Mouse (Mus musculus) CD4-positive, CD25-positive, alpha-beta regulatory T cell, adult 4 months (primary cell): ENCODE data around the gene Atp1b1. TPM values are rescaled to one million over a fixed set of nuclear protein-coding genes. Genes with fewer than 3 reads are reported as not detected.
A peak's percentile ranks its signal among the peaks of the same experiment; 100 is the strongest.

Experiments
- ATAC-seq: one replicate; pipeline ENCODE4 v1.8.0; 2017
- polyA plus RNA-seq, 2 experiments: library from polyadenylated mRNA; unstranded; fragments of 100-300 nt; shearing (Covaris generic); gene quantifications; one replicate each; pipeline ENCODE4 v1.2.1; 2017

The Atp1b1 gene
- polyA plus RNA-seq, 2 experiments from 2014 or later = 3.4 to 4.1 TPM

GRCm38 (mm10) chr1:164461726-164462125 lies 3.6 kb upstream of the Atp1b1 start:
- ATAC-seq = no peak

DNA sequence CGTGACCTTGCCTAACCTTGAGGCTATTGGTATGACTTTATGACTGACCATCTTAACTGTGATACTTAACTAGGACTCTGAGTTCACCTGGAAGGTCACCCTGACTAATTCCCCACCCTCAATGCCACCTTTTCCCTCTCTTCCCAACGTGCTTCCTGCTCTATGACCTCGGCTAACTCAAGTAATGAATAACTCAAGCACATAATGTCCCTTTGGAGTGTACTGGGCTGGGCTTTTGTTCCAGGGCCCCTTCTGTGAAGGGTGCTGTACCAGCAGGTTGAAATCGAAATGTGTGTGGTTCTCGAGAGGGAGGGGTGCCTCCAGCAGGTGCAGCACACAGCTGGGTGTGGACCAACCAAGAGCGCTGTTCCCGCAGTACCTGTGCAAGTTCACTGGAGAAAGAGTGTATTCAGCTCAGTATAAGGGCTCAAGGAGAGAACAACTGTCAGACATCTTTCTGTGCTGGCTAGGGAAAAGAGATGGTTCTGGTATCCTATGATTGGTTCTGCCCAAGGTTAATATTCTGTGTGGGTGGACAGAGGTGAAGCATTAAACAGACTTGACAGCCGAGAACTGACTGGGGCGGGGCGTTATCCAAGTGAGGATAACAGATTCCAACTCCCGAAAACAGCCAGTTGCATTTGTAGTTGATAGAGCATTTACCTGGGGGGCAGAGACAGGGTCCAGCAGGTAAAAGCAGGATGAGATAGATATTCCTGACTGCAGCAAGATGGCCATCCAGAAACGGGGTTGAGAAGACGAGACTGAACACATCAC lies 3.0 kb upstream of the Atp1b1 start:
- ATAC-seq = no peak

GRCm38 (mm10) chr1:164459127-164459905 lies 1.2 kb upstream of the Atp1b1 start:
- no peak for ATAC-seq

DNA sequence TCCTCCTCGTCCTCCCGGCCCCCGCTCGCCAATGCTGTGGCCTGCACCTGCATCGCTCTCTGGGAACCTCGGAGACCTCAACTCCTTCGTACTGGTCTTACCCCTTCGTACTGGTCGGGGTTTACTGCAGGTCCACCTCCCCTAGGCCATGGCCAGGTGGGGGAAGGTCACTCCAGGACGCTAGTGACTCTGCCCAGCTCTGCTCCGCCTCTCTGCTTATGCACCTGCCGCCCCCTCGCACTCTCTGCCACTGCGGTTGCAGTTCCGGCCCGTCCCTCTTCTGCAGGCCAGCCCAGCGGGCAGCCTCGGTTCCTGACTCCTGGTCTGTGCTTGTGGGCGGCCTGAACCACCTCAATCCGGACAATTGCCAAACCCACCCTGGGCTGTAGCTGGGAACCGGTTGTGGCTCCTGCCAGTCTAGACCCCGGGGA lies 481 bp upstream of the Atp1b1 start:
- ATAC-seq = peak; percentile 23

GRCm38 (mm10) chr1:164457531-164458244 lies 467 bp downstream of the Atp1b1 start:
- ATAC-seq = peak; percentile 40

- ATAC-seq = no peak
Observed at GRCm38 (mm10) chr1:164456731-164457130, 1.4 kb downstream of the Atp1b1 start.

- ATAC-seq = no peak
Observed at GRCm38 (mm10) chr1:164456065-164456464, 2.1 kb downstream of the Atp1b1 start.

GRCm38 (mm10) chr1:164455614-164456013 lies 2.5 kb downstream of the Atp1b1 start:
- ATAC-seq = no peak

DNA sequence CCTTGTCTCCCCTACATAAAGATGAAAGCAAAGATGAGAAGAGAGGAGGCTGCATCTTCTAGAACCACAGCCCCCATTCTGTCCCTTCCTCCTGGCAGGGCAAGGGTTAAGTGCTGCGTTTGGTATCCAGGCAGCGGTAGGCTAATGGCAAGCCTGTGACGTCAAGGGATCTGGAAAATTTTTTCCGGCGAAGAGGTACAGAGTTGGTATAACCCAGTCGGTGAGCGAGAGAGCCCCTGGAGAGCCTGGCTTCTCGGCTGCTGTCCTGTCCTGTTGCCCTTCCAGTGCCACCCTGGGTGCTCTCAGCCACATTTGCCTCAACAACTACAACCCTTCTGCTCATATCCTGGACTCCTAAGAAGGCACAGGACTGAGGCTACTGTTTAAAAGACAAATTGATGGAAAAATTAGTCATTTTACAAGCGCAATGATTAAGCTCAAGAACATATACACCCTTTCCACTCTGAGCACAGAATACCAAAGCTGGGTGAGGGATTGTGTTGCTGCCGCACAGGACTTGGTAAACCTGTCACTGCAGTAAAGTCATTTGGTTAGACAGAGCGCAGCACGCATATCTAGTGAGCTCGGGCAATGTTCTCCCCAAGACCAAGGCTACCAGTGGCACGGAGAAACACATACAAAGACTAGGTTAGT lies 3.3 kb downstream of the Atp1b1 start:
- ATAC-seq = no peak

- peak; percentile 53 for ATAC-seq
Observed at GRCm38 (mm10) chr1:164453739-164454138, 4.4 kb downstream of the Atp1b1 start.

- no peak for ATAC-seq
Observed at GRCm38 (mm10) chr1:164453146-164453545, 5.0 kb downstream of the Atp1b1 start.

DNA sequence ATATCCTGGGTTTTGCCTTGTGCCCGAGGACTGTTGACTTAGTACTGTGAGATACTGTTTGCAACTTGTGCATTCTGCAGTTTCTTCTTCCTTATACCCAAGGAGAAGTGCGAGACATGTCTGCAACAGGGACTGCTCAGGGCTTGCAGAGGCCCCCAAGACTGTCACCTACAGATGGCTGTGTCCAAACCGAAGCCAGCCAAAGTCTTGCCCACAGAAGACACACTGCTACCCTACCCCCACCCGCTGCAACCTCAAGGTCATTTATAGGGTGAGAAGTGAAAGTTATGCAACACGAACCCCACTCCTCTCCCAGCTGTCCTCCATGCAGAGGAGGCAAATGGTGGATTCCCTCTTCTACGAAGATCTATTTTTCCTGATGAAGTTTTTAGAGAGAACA lies 5.6 kb downstream of the Atp1b1 start:
- no peak for ATAC-seq

DNA sequence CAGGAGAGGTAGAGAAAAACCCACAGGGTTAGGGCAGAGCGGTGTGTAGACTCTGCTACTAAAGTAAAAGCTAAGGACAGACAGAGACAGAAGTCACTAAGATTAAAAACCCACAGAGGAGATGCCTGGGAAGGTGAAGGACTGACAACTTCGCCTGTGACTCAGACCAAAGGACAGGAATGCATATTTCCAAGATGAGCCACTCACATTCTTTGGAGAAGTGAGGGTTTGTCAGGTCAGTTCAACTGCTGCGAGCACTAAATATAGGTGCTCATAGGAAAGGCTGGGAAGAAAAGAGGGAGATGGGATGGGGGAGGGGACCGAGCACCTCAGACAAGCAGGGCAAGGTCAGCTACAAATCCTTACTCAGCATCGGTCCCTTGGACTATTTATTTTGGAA lies 6.8 kb downstream of the Atp1b1 start:
- ATAC-seq = no peak

DNA sequence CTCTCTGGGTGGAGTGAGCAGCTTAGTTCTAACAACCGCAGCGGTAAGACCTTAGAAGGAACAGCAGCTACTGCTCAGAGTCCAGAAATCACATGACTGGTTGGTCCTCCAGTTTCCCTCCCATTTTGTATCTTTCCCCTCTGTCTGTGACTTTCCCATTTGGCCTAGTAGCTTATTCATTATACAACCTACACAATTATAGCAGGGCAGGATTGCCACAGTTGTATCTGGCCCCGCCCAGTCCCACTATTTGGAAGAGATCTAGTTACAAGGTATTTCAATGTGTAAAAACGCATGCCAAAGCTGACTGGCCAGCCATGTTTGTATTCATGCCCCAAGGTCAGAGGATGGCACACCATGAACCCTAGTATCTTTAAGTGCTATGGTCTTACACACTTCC lies 7.5 kb downstream of the Atp1b1 start:
- ATAC-seq = no peak

GRCm38 (mm10) chr1:164450231-164450630 lies 7.9 kb downstream of the Atp1b1 start:
- ATAC-seq = no peak

- ATAC-seq = no peak
Observed at GRCm38 (mm10) chr1:164449626-164450025, 8.5 kb downstream of the Atp1b1 start.

DNA sequence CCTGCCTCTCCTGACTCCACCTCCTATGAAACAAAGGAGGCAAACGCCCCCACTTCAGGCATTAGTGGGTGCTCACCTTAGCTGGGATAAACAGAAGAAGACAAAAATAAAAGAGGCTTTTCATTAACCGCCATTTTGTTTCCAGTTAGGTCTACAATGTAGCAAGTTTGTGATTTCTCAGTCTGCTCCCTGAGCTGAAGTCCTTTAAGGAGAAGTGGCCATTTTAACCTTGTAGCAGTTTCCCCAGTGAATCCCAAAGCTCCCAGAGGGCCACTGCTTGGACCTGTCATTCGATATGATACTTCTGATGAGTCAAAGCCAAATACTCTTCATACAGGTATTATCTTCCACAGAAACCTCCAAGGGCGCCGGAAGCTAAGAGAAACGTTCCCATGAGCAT lies 10.6 kb downstream of the Atp1b1 start:
- ATAC-seq = no peak

GRCm38 (mm10) chr1:164446535-164446934 lies 11.6 kb downstream of the Atp1b1 start:
- ATAC-seq = no peak

GRCm38 (mm10) chr1:164445620-164446162 lies 12.5 kb downstream of the Atp1b1 start:
- no peak for ATAC-seq

GRCm38 (mm10) chr1:164441408-164441974 lies 16.7 kb downstream of the Atp1b1 start:
- no peak for ATAC-seq

DNA sequence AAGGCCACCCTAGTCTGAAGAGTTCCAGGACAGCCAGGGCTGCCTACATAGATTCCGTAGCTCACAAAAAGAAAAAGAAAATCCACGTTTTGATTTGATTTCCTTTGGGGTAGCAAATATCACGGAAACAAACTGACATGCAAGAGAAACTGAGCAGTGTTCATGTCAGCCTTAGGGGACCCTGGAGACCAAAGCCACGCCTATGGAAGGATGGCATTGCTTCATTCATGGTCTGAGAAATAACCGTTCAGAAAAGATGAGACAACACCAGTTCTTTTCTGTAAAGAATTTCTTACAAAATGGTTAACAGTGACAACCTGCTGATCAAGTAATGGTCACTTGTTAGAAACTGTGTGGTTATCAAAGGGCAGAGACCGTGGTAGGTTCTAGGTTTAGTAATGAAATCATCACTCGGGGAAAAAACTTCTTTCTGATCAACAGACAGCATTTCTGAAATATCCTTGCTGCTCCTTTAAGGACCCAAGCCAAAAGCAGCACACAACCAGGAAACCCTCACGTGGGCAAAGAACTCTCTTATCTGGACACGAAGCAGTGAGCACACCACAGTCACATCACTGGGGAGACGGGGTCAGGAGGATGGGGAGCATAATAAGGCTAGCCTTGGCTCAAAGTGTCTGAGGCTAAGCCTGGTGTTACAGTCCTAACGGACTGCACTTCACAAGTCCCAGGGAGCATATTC lies 17.3 kb downstream of the Atp1b1 start:
- no peak for ATAC-seq
